Comparison of ENCODE assay signal across 8 mouse cellular contexts in the genomic region with DNA sequence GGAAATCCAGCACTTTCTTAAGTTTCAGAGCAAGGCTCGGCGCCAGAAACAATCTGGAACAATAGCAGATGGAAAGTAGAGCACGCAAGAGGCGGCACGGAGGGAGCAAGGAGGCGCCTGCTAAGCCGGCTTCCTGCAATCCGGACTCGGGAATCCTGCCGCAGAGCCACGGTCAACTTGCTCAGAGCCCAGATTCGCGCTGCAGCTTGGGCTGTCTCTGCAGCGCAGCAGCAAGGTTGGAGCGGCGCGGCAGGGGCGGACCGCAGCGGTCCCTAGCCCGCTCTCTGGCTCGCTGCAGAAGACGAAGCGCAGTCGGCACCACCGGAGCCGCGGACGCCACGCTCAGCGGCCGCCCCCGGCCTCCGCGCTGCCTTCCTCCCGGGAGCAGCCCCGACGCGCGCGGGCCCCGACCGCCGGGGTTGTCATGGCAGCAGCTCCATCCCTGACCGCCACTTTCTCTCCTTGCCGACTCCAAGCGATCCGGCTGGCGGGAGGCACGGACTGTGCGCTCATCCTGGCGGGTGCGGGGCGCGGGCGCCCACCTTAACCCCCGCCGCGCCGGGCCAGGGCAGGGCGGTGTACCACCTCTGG.
DNase-seq lines count a peak whose midpoint lies in the region; ATAC-seq lines count a peak whose summit lies in the region.

No protein-coding gene starts in this region.

- H3K4me2 ChIP-seq in kidney, embryonic 15.5 days, result peak overlapping the region; percentile 96
- H3K4me2 ChIP-seq in hindbrain, embryonic 15.5 days, result peak overlapping the region; percentile 91
- peak overlapping the region; percentile 87 for H3K4me2 ChIP-seq in limb, embryonic 12.5 days
- H3K4me2 ChIP-seq in neural tube, embryonic 15.5 days, result peak overlapping the region; percentile 77

- H3K4me3 ChIP-seq in kidney, embryonic 15.5 days (replicated peaks), result peak overlapping the region; percentile 64
- H3K4me3 ChIP-seq in hindbrain, embryonic 15.5 days, result peak overlapping the region; percentile 57
- peak overlapping the region; percentile 55 for H3K4me3 ChIP-seq in limb, embryonic 12.5 days (replicated peaks)
- H3K4me3 ChIP-seq in neural tube, embryonic 15.5 days (replicated peaks), result peak overlapping the region; percentile 67

- DNase-seq in kidney, adult 9 months, result no peak
- DNase-seq in cerebellum, postnatal 14 days, result peak; percentile 75 to 82
- DNase-seq in frontal cortex, postnatal 25 days (ENCODE audit: low spot score in 2 of 2), result peak; percentile 27 to 44
- DNase-seq in c-Kit-positive CD71-positive TER-119-positive erythroid progenitor cells, embryonic 14.5 days (ENCODE audit: low spot score), result no peak

- H3K27me3 ChIP-seq in kidney, embryonic 15.5 days, result peaks cover 47% of the 10 kb centered on the region
- H3K27me3 ChIP-seq in hindbrain, embryonic 15.5 days, result no peaks in the 10 kb centered on the region
- H3K27me3 ChIP-seq in limb, embryonic 12.5 days, result peaks cover 88% of the 10 kb centered on the region
- H3K27me3 ChIP-seq in neural tube, embryonic 15.5 days (replicated peaks), result no peaks in the 10 kb centered on the region

- H3K9me3 ChIP-seq in kidney, embryonic 15.5 days (replicated peaks), result no peaks in the 10 kb centered on the region
- no peaks in the 10 kb centered on the region for H3K9me3 ChIP-seq in hindbrain, embryonic 15.5 days
- H3K9me3 ChIP-seq in limb, embryonic 12.5 days, result no peaks in the 10 kb centered on the region
- no peaks in the 10 kb centered on the region for H3K9me3 ChIP-seq in neural tube, embryonic 15.5 days (replicated peaks)

- under 1% methylated on average over 61 of the region's 61 CpGs for WGBS in kidney, embryonic 15.5 days
- under 1% methylated on average over 61 of the region's 61 CpGs for WGBS in hindbrain, embryonic 15.5 days
- WGBS in limb, embryonic 12.5 days, result under 1% methylated on average over 61 of the region's 61 CpGs
- under 1% methylated on average over 61 of the region's 61 CpGs for WGBS in neural tube, embryonic 15.5 days

- peak overlapping the region; percentile 87 for H3K27ac ChIP-seq in kidney, embryonic 15.5 days
- peak overlapping the region; percentile 92 for H3K27ac ChIP-seq in hindbrain, embryonic 15.5 days (replicated peaks)
- H3K27ac ChIP-seq in limb, embryonic 12.5 days, result peak overlapping the region; percentile 82
- peak overlapping the region; percentile 93 for H3K27ac ChIP-seq in neural tube, embryonic 15.5 days (replicated peaks)

- peaks cover 21% of the 10 kb centered on the region for H3K4me1 ChIP-seq in kidney, embryonic 15.5 days
- H3K4me1 ChIP-seq in hindbrain, embryonic 15.5 days (replicated peaks), result peaks cover 43% of the 10 kb centered on the region
- peaks cover 10% of the 10 kb centered on the region; the same call in 1 of the 2 replicates for H3K4me1 ChIP-seq in limb, embryonic 12.5 days (replicated peaks)
- peaks cover 46% of the 10 kb centered on the region for H3K4me1 ChIP-seq in neural tube, embryonic 15.5 days

- peak overlapping the region; percentile 62 for H3K9ac ChIP-seq in kidney, embryonic 15.5 days
- peak overlapping the region; percentile 71 for H3K9ac ChIP-seq in hindbrain, embryonic 15.5 days
- H3K9ac ChIP-seq in limb, embryonic 12.5 days (replicated peaks), result peak overlapping the region; percentile 63
- H3K9ac ChIP-seq in neural tube, embryonic 15.5 days (replicated peaks), result peak overlapping the region; percentile 78

- H3K36me3 ChIP-seq in kidney, embryonic 15.5 days, result no peaks in the 10 kb centered on the region
- H3K36me3 ChIP-seq in hindbrain, embryonic 15.5 days, result no peaks in the 10 kb centered on the region
- H3K36me3 ChIP-seq in limb, embryonic 12.5 days, result no peaks in the 10 kb centered on the region
- no peaks in the 10 kb centered on the region for H3K36me3 ChIP-seq in neural tube, embryonic 15.5 days

- peak; percentile 63 for ATAC-seq in kidney, embryonic 15.5 days (replicated peaks; ENCODE audit: low FRiP score)
- ATAC-seq in hindbrain, embryonic 15.5 days (ENCODE audit: low FRiP score, low read depth), result peak; percentile 80
- peak; percentile 57; the same call in 1 of the 2 replicates for ATAC-seq in limb, embryonic 12.5 days (ENCODE audit: insufficient number of reproducible peaks, insufficient read depth, low FRiP score, low TSS enrichment, low read depth)
- peak; percentile 82 for ATAC-seq in neural tube, embryonic 15.5 days (ENCODE audit: low FRiP score)

Comparison
In these comparisons a context has a peak if more than half of its experiments do, and no peak if none do; other contexts are left out.
1. DNase-seq: peak in cerebellum, postnatal 14 days (2 of 2) and frontal cortex, postnatal 25 days (2 of 2); none in kidney, adult 9 months (single experiment) and c-Kit-positive CD71-positive TER-119-positive erythroid progenitor cells, embryonic 14.5 days (single experiment).
2. Peak in every context shown above with its lines, with median percentiles within 50 percentile points of each other: ATAC-seq, H3K27ac ChIP-seq, H3K4me2 ChIP-seq, H3K4me3 ChIP-seq and H3K9ac ChIP-seq.